Mouse (Mus musculus) frontal cortex, adult (tissue): ENCODE measurements around the gene Gpc5.

Source experiments
- ATAC-seq: cut with Nextera tagmentation; 2 replicates; pipeline ENCODE4 v1.9.2; 2017; ENCODE audit warnings: mild to moderate bottlenecking, moderate library complexity, mixed read lengths; ENCODE audit not compliant: low TSS enrichment

Gene Gpc5

GRCm38 (mm10) chr14:115831219-115831755 lies 739.3 kb downstream of the Gpc5 start:
- ATAC-seq, result peak; percentile 77

DNA sequence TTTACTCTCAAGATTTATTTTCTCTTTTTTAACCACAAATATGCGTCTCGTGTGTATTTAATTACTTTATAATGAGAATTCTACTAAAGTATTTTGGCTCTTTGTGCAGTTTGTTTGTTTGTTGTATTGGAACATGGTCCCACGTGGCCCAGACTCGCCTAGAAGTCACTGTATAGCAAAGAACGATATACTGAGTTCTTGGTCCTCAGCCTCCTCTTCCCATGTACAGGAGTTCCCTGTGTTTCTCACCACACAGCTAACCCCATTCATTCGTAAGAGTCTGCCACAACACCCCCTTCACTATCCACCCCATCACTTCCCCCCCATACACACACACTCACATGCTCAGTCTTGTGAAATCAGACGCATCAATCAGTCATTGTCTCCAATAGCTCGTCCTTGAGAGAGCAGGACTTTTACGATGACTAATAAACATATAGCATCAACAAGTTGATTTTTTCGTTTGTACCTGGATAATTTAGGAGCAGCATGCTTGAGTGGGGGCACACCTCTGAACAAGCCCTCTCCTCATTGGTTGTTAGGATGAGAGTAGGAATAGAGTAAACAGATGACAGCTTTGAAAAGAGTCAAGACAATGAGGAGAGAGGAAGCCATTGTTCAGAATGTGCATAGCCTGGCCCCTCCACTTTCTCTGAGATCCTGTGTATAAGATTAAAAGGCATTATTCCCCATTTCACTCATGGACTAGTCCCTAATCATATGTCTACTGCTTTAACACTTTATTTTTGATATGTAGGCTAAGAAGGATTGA lies 740.0 kb downstream of the Gpc5 start:
- ATAC-seq, result no peak

DNA sequence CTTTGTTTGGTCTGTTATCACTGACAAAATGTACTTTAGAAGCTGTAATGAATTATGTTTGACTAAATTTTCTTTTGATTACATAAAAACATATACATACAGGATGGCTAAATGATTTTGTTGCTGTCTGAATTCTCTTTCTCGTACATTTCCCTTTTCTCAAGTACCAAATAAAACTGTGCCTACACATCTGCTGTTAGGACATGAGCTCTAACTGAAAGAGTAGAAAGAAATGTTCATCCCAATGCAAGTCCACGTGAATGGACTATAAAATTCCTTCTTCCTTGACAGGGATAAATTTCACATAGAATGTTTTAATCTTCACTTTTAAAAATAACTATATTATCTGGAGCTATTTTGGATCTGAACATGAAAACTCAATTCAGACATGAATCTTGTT lies 751.8 kb downstream of the Gpc5 start:
- ATAC-seq, result peak; percentile 95

DNA sequence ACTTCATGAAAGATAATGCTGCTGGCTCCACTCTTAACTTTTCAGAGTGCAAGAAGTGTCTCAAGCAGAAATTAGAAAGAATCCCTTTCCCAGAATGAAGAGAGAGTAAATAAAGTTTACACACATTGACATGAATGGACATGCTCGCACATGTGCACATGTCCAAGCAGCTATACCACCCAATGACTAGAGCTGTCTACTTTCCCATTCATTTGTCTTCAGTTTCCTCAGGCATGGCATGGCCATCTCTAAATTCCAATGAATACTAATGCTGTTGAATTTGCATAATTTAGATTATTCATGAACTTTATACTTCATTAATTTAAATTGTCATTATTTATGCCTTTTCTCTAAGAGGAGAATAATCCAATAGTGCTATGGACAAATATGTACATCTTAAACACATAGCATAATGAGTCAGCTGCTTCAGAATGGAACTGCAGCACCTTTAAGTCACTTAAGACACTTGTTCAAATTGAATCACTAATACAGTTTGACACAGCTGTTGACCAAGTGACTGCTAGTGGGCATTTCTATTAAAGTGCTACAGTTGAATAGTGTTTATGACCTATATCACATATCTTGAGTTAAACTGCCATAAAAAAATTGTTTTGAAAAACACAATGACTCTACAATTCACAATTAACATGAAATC lies 752.9 kb downstream of the Gpc5 start:
- no peak for ATAC-seq

- no peak for ATAC-seq
These were observed 777.1 kb downstream of the Gpc5 start for GRCm38 (mm10) chr14:115869127-115869526.

DNA sequence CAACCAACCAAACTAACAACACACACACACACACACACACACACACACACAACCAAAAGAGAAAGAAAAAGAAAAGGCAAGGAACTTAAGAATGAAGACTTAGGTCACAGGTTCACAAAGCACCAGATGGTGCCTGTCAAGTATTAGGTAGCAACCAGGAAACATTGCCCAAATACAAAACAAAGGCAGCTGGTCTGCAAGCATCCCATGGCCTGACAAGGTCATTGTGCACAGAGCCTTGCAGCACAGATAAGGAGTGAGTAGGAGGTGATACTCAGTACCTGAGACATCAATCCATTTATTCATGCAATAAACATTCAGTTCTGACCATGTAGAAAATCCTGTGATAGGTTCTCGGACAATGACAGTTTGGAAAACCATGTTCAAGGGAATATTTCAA lies 884.0 kb downstream of the Gpc5 start:
- no peak for ATAC-seq

DNA sequence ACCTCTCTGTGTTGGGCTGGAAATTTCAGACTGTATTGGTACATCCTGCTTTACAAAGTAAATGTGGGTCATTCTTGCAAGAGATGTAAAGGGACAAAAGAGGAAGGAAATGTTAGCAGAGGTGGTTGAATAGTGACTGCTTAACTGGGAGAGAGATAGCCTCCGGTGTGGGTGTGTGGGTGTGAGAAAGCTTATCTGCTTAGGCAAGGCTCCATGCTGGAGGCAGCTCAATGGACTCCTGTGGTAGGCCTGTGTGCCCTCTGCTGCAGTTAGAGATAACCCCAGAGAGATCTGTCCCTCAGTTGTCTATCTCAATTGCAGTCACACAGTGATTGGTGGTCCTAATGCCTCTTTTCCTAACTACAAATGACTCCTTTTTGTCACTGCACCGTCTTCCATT lies 887.2 kb downstream of the Gpc5 start:
- no peak for ATAC-seq

GRCm38 (mm10) chr14:115990764-115991163 lies 898.7 kb downstream of the Gpc5 start:
- no peak for ATAC-seq

DNA sequence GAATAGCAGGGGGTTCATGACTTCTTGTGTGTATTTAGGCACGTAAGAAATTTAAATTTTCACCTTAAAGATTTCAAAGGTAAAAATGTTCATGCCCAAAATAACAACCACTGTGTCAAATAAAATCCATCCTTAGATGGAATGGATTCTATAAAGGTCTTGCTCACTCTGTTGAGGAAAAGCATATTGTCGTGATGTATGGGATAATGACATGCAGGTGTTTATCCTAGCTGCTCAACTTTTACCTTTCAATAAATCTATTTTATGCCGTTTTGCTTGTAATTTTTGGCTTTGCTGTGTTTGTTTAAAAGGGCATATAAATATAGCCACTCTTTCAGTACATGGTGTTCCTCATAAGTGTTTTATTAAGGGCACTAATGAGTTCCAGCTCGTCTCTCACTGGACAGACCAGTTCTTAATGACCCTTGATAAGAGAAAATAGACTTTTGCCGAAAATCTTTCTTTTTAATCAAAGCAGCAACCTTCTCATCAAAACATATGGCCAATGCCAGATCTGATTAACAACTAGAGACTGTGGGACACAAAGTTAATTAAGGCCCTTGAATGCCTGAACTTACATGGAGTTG lies 901.6 kb downstream of the Gpc5 start:
- no peak for ATAC-seq

GRCm38 (mm10) chr14:115998931-115999330 lies 906.9 kb downstream of the Gpc5 start:
- ATAC-seq, result no peak

DNA sequence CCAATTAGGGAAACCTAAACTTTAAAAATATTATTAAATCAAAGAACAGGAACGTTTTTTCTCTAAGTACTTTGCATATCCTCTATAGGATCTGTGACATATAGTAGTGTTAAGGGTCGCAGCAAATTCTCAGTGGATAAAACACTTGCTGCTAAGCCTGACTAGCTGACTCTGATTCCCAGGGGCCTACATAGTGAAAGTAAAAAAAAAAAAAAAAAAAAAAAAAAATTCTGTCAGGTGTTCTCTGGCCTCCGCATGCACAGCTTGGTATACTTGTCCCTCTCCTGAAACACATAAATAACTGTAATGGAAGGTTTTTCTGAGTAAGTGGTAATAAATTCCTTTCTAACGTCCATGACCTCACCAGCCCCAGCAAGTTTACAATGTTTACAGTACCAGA lies 995.0 kb downstream of the Gpc5 start:
- no peak for ATAC-seq

DNA sequence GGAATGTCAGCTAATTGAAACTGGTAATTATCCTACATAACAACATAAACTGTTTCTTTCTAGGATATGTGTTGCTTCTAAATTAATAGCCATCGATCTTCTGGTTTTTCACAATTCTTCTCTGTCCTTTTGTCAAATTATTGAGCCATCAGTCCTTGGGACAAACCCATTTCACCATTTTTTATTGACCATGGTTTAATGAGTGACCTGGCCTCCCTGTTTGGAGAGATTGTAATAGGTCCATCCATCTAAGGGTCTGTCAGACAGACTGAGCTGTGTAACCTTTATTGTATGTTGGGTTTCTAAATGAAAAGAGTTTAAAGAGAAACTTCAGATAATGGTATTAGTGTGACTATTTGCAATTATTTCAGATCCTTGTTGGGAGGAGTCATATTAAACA lies 1035.9 kb downstream of the Gpc5 start:
- no peak for ATAC-seq

GRCm38 (mm10) chr14:116137330-116137729 lies 1045.3 kb downstream of the Gpc5 start:
- ATAC-seq, result no peak

GRCm38 (mm10) chr14:116137772-116138171 lies 1045.8 kb downstream of the Gpc5 start:
- peak; percentile 73 for ATAC-seq

GRCm38 (mm10) chr14:116162586-116162985 lies 1070.6 kb downstream of the Gpc5 start:
- no peak for ATAC-seq

GRCm38 (mm10) chr14:116167401-116167800 lies 1075.4 kb downstream of the Gpc5 start:
- ATAC-seq, result no peak

GRCm38 (mm10) chr14:116169129-116169528 lies 1077.1 kb downstream of the Gpc5 start:
- no peak for ATAC-seq

DNA sequence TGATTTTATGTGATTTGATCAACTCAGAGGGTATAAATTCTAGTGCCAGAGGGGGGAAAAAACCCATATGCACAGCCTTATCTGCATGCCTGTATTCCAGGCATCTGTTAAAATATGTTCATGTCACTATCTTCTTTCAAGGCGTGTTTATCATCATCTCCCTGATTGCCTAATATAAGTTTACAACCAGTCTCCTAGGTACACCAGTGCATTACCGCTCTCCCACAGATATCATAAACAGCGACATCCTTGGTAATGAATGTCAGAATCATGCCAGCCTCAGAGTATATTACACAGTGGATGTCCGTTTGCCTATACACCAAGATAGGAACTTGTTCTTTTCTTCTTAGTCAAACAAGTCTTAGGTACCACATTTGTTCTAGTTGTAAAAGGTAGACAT lies 1095.0 kb downstream of the Gpc5 start:
- ATAC-seq, result no peak

- peak; percentile 62; the same call in 1 of the 2 replicates for ATAC-seq
These were observed 1115.0 kb downstream of the Gpc5 start for GRCm38 (mm10) chr14:116206977-116207376.

GRCm38 (mm10) chr14:116208581-116208980 lies 1116.6 kb downstream of the Gpc5 start:
- ATAC-seq, result no peak

- peak; percentile 84 for ATAC-seq
These were observed 1117.0 kb downstream of the Gpc5 start for GRCm38 (mm10) chr14:116209045-116209444.

DNA sequence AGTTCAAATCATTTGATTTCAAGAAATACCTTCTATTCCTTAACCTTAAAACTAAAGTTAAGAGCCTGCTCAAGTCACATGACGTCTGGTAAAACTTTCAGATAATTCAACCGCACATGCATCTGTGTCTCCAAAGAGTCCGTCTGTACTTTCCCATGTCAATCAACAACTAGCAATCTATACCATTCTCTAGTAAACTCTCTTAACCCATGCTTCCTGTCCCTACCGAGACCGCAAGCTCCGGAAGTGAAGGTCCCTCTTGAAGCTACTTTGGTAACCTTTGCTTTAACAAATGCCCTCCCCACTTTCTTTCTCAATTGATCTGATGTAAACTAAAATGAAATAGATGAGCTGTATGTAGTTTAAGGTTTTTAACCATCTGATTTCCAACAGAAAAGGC lies 1118.3 kb downstream of the Gpc5 start:
- ATAC-seq, result no peak

DNA sequence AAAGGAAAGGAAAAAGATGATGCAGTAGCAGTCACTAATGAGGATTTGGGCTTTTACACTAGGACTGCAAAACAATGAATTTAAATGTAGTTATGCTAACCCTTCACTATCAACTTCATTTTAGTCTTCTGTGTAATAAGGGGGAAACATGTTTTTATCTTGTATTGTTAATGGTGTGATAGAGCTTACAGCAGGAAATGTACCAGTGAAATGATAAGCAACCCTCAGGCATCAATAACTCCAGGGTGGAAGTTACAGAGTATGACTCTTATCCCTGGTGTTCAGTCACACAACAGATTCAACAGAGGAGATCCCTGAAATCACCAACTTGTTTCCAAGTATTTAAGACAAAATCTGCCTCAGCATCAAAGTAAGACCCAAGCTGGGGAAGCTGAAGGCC lies 1120.0 kb downstream of the Gpc5 start:
- no peak for ATAC-seq
